Mouse (Mus musculus): Measurements from ENCODE around the gene Gm7544. TPM values are rescaled to one million over a fixed set of nuclear protein-coding genes. Genes with fewer than 3 reads are reported as not detected.
"Not testable (repeated sequence)": the region's sequence is repeated elsewhere in the genome, so short reads cannot be mapped to it uniquely, and the experiment has no call there.

The Gm7544 gene
- total RNA-seq (2021): not detected
- long read RNA-seq, experiment 1: 0 reads
- long read RNA-seq, experiment 2: 0 reads

GRCm38 (mm10) chr1:82955913-82956312 is at the start of gene Gm7544:
TSS of gene Gm7544 (minus strand) at chr1:82956013.
- DNase-seq: not testable (repeated sequence)

- not testable (repeated sequence) for DNase-seq
Observed at GRCm38 (mm10) chr1:83000306-83000705, 44.5 kb upstream of the Gm7544 start, which contains the start of gene Gm47959. TSS of gene Gm47959 (plus strand) at chr1:83000548.

- DNase-seq: no peak
Observed at GRCm38 (mm10) chr1:82993947-82994346, 38.1 kb upstream of the Gm7544 start.

- no peak for DNase-seq
Observed at GRCm38 (mm10) chr1:82992093-82992492, 36.3 kb upstream of the Gm7544 start.

- DNase-seq: no peak
Observed at GRCm38 (mm10) chr1:82991596-82991995, 35.8 kb upstream of the Gm7544 start.

- DNase-seq: no peak
Observed at GRCm38 (mm10) chr1:82991062-82991461, 35.2 kb upstream of the Gm7544 start.

GRCm38 (mm10) chr1:82987530-82988198 is 31.9 kb upstream of the Gm7544 start:
- no peak for DNase-seq

GRCm38 (mm10) chr1:82986738-82987137 is 30.9 kb upstream of the Gm7544 start:
- DNase-seq: no peak

GRCm38 (mm10) chr1:82977840-82978239 is 22.0 kb upstream of the Gm7544 start:
- no peak for DNase-seq

GRCm38 (mm10) chr1:82975750-82976149 is 19.9 kb upstream of the Gm7544 start:
- no peak for DNase-seq

- DNase-seq: no peak
Observed at GRCm38 (mm10) chr1:82974342-82974741, 18.5 kb upstream of the Gm7544 start.

- DNase-seq: no peak
Observed at GRCm38 (mm10) chr1:82973901-82974300, 18.1 kb upstream of the Gm7544 start.

GRCm38 (mm10) chr1:82973244-82973643 is 17.4 kb upstream of the Gm7544 start:
- DNase-seq: no peak

GRCm38 (mm10) chr1:82972046-82972445 is 16.2 kb upstream of the Gm7544 start:
- no peak for DNase-seq

GRCm38 (mm10) chr1:82966413-82966812 is 10.6 kb upstream of the Gm7544 start:
- no peak for DNase-seq

- DNase-seq: no peak
Observed at GRCm38 (mm10) chr1:82959870-82960385, 4.1 kb upstream of the Gm7544 start, which contains the start of gene Gm47955. TSS of gene Gm47955 (plus strand) at chr1:82960286.

GRCm38 (mm10) chr1:82948601-82949000 is 7.2 kb downstream of the Gm7544 start:
- no peak for DNase-seq

GRCm38 (mm10) chr1:82946029-82946428 is 9.8 kb downstream of the Gm7544 start:
- DNase-seq: not testable (repeated sequence)

GRCm38 (mm10) chr1:82943295-82943694 is 12.5 kb downstream of the Gm7544 start, which contains the start of gene A030003K21Rik:
TSS of gene A030003K21Rik (minus strand) at chr1:82943388.
- DNase-seq: not testable (repeated sequence)

- not testable (repeated sequence) for DNase-seq
Observed at GRCm38 (mm10) chr1:82942505-82942904, 13.3 kb downstream of the Gm7544 start.

GRCm38 (mm10) chr1:82938666-82939065 is 17.1 kb downstream of the Gm7544 start:
- DNase-seq: no peak

- not testable (repeated sequence) for DNase-seq
Observed at GRCm38 (mm10) chr1:82931326-82931725, 24.5 kb downstream of the Gm7544 start, which contains the start of gene Gm6217. TSS of gene Gm6217 (minus strand) at chr1:82931399.

- DNase-seq: not testable (repeated sequence)
Observed at GRCm38 (mm10) chr1:82930558-82930957, 25.3 kb downstream of the Gm7544 start.

- no peak for DNase-seq
Observed at GRCm38 (mm10) chr1:82924650-82925049, 31.2 kb downstream of the Gm7544 start, which contains the start of gene A030014E15Rik. TSS of gene A030014E15Rik (plus strand) at chr1:82924917.
